In the genomic region with DNA sequence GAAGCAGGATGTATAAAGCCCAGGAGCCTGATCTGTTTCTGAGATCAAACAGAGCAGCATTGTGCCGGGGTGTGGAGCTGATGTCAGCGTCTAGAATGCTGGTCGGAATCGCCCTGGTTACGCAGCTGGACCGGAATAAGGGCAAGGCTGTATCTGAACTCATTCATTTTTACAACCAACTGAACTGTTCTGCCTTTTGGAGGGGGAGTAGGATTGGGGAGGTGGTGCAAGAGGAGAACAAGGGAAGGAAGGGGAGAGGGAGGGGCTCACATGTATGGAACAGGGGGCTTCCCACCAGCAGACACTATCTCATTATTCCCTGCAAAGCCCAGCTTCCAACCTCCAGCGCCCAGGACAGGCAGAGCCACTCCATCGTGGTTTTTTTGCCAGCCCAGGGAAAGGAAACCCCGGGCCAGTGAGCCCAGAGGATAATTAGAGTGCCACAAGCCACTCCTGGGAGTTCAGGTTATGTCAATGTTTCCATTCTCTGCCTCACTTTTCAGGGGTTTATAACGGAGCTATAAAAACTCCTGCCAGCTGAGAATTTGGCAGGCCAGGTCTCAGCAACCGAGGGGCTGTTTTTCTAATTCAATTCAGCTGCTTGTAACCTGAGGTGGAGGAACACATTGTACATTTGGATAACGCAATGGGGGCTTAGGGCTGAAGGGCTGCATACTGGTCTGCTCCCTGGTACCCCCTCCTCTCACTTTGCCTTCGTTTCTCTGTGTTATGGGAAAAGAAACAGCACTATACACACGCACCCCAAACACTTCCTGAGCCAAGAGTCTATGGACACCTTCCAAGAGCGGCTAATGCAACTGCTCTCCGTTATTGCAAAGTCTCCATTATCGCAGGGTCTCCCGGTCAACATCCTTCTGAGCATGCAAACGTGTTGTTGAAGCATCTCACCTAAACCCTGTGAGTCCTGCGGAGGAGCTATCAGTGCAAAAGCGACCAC, we compare ENCODE assay signal across 8 mouse cellular contexts.
A peak's percentile ranks its signal among the peaks of the same experiment; 100 is the strongest.
DNase-seq lines count a peak whose midpoint lies in the region; ATAC-seq and TF ChIP-seq lines count a peak whose summit lies in the region.

No protein-coding gene starts in this region.

- 20% methylated on average over 21 of the region's 21 CpGs for WGBS in kidney, embryonic 16.5 days
- WGBS in hindbrain, embryonic 11.5 days = 29% methylated on average over 21 of the region's 21 CpGs

- no peaks in the 10 kb centered on the region for H3K36me3 ChIP-seq in kidney, embryonic 16.5 days (ENCODE audit: insufficient read depth, low read length)
- no peaks in the 10 kb centered on the region for H3K36me3 ChIP-seq in hindbrain, embryonic 11.5 days (ENCODE audit: control insufficient read depth, insufficient read depth, low read length)

- no peak for TF ChIP-seq CTCF in embryonic fibroblast, embryonic 13.5 days (IDR thresholded peaks at IDR 0.05; ENCODE audit: borderline replicate concordance, insufficient read depth, low read length)

- H3K4me1 ChIP-seq in kidney, embryonic 16.5 days (ENCODE audit: insufficient read depth, low read length) = peaks cover 16% of the 10 kb centered on the region
- H3K4me1 ChIP-seq in embryonic fibroblast, embryonic 13.5 days (ENCODE audit: control insufficient read depth, insufficient read depth, low read length) = 0 out of 2 replicates have a peak, but pooled peaks cover 2% of the 10 kb centered on the region
- no peaks in the 10 kb centered on the region for H3K4me1 ChIP-seq in hindbrain, embryonic 11.5 days (replicated peaks; ENCODE audit: control insufficient read depth, insufficient read depth, low read length)

- no peak overlapping the region for H3K27ac ChIP-seq in kidney, embryonic 16.5 days (ENCODE audit: low read length)
- H3K27ac ChIP-seq in embryonic fibroblast, embryonic 13.5 days (ENCODE audit: insufficient read depth, low read length) = peak overlapping the region; percentile 35; the same call in 1 of the 2 replicates
- H3K27ac ChIP-seq in hindbrain, embryonic 11.5 days (ENCODE audit: low read depth, low read length) = no peak overlapping the region

- H3K27me3 ChIP-seq in kidney, embryonic 16.5 days (ENCODE audit: insufficient read depth, low read length) = peaks cover 8% of the 10 kb centered on the region; the same call in 1 of the 2 replicates
- H3K27me3 ChIP-seq in hindbrain, embryonic 11.5 days (ENCODE audit: control insufficient read depth, insufficient read depth, low read length) = peaks cover 10% of the 10 kb centered on the region

- no peaks in the 10 kb centered on the region for H3K9me3 ChIP-seq in kidney, embryonic 16.5 days (ENCODE audit: low read length)
- no peaks in the 10 kb centered on the region for H3K9me3 ChIP-seq in hindbrain, embryonic 11.5 days (ENCODE audit: control insufficient read depth, low read length)

- no peak for DNase-seq in kidney, postnatal 14 days
- DNase-seq in hindbrain, embryonic 11.5 days (ENCODE audit: low spot score) = peak; percentile 77
- DNase-seq in lung, postnatal 10 days = peak; percentile 71
- DNase-seq in urinary bladder, postnatal 14 days (ENCODE audit: low spot score) = no peak
- DNase-seq in kidney, postnatal 10 days = no peak

- no peak overlapping the region for H3K4me3 ChIP-seq in kidney, embryonic 16.5 days (ENCODE audit: low read length)
- H3K4me3 ChIP-seq in embryonic fibroblast, embryonic 13.5 days (ENCODE audit: insufficient read depth, low read length) = no peak overlapping the region
- H3K4me3 ChIP-seq in hindbrain, embryonic 11.5 days (ENCODE audit: low read depth, low read length) = no peak overlapping the region

- TF ChIP-seq POLR2A in embryonic fibroblast, embryonic 13.5 days (IDR thresholded peaks at IDR 0.05; ENCODE audit: low read depth, low read length) = no peak

- ATAC-seq in kidney, embryonic 16.5 days (ENCODE audit: low FRiP score, low TSS enrichment) = peak; percentile 63
- ATAC-seq in hindbrain, embryonic 11.5 days (ENCODE audit: low FRiP score) = peak; percentile 88
- no peak for ATAC-seq in erythroblast, adult 5-6 weeks (replicated peaks; ENCODE audit: low FRiP score, poor library complexity, severe bottlenecking)

- no peak overlapping the region for H3K9ac ChIP-seq in kidney, embryonic 16.5 days (replicated peaks; ENCODE audit: low read length)
- no peak overlapping the region for H3K9ac ChIP-seq in hindbrain, embryonic 11.5 days (ENCODE audit: low read depth, low read length)

- no peak overlapping the region for H3K4me2 ChIP-seq in kidney, embryonic 16.5 days (replicated peaks; ENCODE audit: low read depth, low read length)
- no peak overlapping the region for H3K4me2 ChIP-seq in hindbrain, embryonic 11.5 days (replicated peaks; ENCODE audit: low read depth, low read length)

Comparison
In these comparisons a context has a peak if more than half of its experiments do, and no peak if none do; other contexts are left out.
1. DNase-seq: peak in hindbrain, embryonic 11.5 days (single experiment) and lung, postnatal 10 days (single experiment); none in kidney, postnatal 14 days (single experiment), urinary bladder, postnatal 14 days (single experiment) and kidney, postnatal 10 days (single experiment).